Mouse (Mus musculus) forebrain, postnatal 0 days (tissue): ENCODE measurements around the gene Ficd. TPM values are rescaled to one million over a fixed set of nuclear protein-coding genes. Genes with fewer than 3 reads are reported as not detected.

Source experiments
- ATAC-seq: fragments of 200-750 bp; cut with Nextera tagmentation; 2 replicates; pipeline ENCODE4 v1.8.0; 2017; ENCODE audit warnings: mild to moderate bottlenecking, moderate library complexity
- DNase-seq: peaks from one replicate; pipeline ENCODE4 v3.0.0-alpha.2; 2015
- H3K27ac ChIP-seq: fragments of 300-500 bp; sonication (generic); 2 replicates; pipeline ENCODE4 v1.5.1; 2014; ENCODE audit warnings: low read depth, mild to moderate bottlenecking, antibody characterized with exemption, low read length, moderate library complexity, mixed read lengths
- H3K27me3 ChIP-seq: fragments of 300-500 bp; sonication (generic); 2 replicates; pipeline ENCODE4 v1.6.1; 2014; ENCODE audit warnings: mild to moderate bottlenecking, low read length, mixed read lengths; ENCODE audit not compliant: insufficient read depth
- H3K36me3 ChIP-seq: fragments of 300-500 bp; sonication (generic); 2 replicates; pipeline ENCODE4 v1.6.1; 2014; ENCODE audit warnings: mild to moderate bottlenecking, moderate library complexity; ENCODE audit not compliant: insufficient read depth
- H3K4me1 ChIP-seq: fragments of 300-500 bp; sonication (generic); 2 replicates; pipeline ENCODE4 v1.6.1; 2014; ENCODE audit warnings: antibody characterized with exemption; ENCODE audit not compliant: insufficient read depth
- H3K4me2 ChIP-seq: fragments of 300-500 bp; sonication (generic); 2 replicates; pipeline ENCODE4 v1.6.1; 2014; ENCODE audit warnings: low read depth, mild to moderate bottlenecking, moderate library complexity
- H3K4me3 ChIP-seq: fragments of 300-500 bp; sonication (generic); 2 replicates; pipeline ENCODE4 v1.5.1; 2014; ENCODE audit warnings: low read depth, low read length, mixed read lengths
- H3K9ac ChIP-seq: fragments of 300-500 bp; sonication (generic); 2 replicates; pipeline ENCODE4 v1.6.1; 2014; ENCODE audit warnings: mild to moderate bottlenecking
- H3K9me3 ChIP-seq: fragments of 300-500 bp; sonication (generic); 2 replicates; pipeline ENCODE4 v1.6.1; 2016; ENCODE audit warnings: low read length
- CTCF ChIP-seq: sonication (generic); IDR thresholded peaks from 2 replicates; pipeline ENCODE4 v1.5.1; 2016; ENCODE audit warnings: antibody characterized with exemption, control low read depth, low read depth
- WGBS: fragments of 180-500 bp; shearing (Covaris S2); extraction: QIAGEN DNeasy Blood & Tissue Kit; methylation state at CpG from one replicate; pipeline ENCODE4 v1.1.7; 2014; 5-methylcytosine and 5-hydroxymethylcytosine counted together
- polyA plus RNA-seq: library from polyadenylated mRNA; unstranded; fragments of >200 nt; fragmentation: Nextera tagmentation; extraction: Ambion mirVana; gene quantifications from 2 replicates; pipeline ENCODE4 v1.2.1, GENCODE M21; 2015
- total RNA-seq: library from RNA; depleted of rRNA; stranded (reverse); fragments of >200 nt; gene quantifications from 2 replicates; pipeline ENCODE4 v1.2.3, GENCODE M21; 2014

Gene Ficd
- total and polyA plus RNA-seq, 2 experiments from 2014 or later, result 8.0 to 9.2 TPM

GRCm38 (mm10) chr5:113730641-113731121 is 4.9 kb upstream of the Ficd start:
- H3K27me3 ChIP-seq, result no peaks in the 10 kb centered on the region
- WGBS, result 53% methylated on average over 7 of the region's 7 CpGs
- no peak overlapping the region for H3K4me3 ChIP-seq
- DNase-seq, result peak; percentile 51
- H3K9me3 ChIP-seq, result no peaks in the 10 kb centered on the region
- H3K4me2 ChIP-seq, result no peak overlapping the region
- H3K27ac ChIP-seq, result peak overlapping the region; percentile 45
- TF ChIP-seq CTCF, result no peak
- ATAC-seq, result peak; percentile 24; the same call in 1 of the 2 replicates
- no peaks in the 10 kb centered on the region for H3K36me3 ChIP-seq
- no peak overlapping the region for H3K9ac ChIP-seq
- no peaks in the 10 kb centered on the region; the same call in 1 of the 2 replicates for H3K4me1 ChIP-seq

DNA sequence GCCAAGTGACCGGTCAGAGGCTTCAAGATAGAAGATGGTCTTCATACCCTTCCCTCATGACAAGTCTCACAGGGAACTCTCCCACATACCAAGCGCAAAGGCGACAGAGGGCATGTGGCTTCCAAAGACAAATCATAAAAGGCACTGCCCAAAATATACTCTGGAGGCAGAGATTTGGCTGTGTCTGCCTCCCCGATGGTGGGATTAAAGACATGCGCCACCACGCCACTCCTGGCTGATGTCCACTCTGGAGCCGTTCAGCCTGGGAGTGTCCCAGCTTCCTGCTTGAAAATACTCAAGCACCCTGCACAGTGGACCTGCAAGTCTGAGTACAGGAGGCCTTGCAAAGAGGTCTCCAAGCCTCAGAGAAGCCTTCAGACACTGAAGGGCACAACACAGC is 4.4 kb upstream of the Ficd start:
- H3K9ac ChIP-seq, result no peak overlapping the region
- WGBS, result 89% methylated on average over 7 of the region's 7 CpGs
- no peaks in the 10 kb centered on the region; the same call in 1 of the 2 replicates for H3K4me1 ChIP-seq
- no peak for TF ChIP-seq CTCF
- DNase-seq (no peak), ATAC-seq (no peak)
- no peaks in the 10 kb centered on the region for H3K27me3 ChIP-seq
- no peak overlapping the region for H3K4me2 ChIP-seq
- H3K36me3 ChIP-seq, result no peaks in the 10 kb centered on the region
- H3K27ac ChIP-seq, result no peak overlapping the region
- H3K9me3 ChIP-seq, result no peaks in the 10 kb centered on the region
- H3K4me3 ChIP-seq, result no peak overlapping the region

DNA sequence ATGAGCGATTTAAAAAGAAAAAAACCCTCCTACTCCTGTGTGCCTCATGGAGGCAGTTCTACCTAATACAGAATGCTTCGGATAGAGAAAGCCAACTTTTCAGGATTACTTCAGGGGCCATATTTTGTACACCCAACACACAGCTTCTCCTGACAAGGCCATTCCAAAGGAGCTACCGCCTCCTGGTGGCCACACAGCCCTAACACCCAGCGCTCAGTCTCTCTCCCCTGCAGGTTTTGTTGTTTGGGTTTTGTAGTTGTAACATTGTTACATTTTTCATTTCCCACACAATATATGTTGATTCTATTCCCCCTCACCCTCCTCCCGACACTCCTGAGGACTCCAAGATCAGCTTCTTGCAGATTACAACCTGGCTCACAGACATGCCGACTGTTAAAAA is 3.4 kb upstream of the Ficd start:
- Histone ChIP-seq H3K4me3 (no peak overlapping the region), H3K4me2 (no peak overlapping the region), H3K36me3 (no peaks in the 10 kb centered on the region), H3K27ac (no peak overlapping the region), H3K9me3 (no peaks in the 10 kb centered on the region), H3K27me3 (no peaks in the 10 kb centered on the region), H3K9ac (no peak overlapping the region), H3K4me1 (no peaks in the 10 kb centered on the region; the same call in none of the 2 replicates)
- WGBS, result 25% methylated on average over 6 of the region's 6 CpGs
- ATAC-seq (no peak), DNase-seq (peak; percentile 80)
- peak; percentile 88 for TF ChIP-seq CTCF

- H3K36me3 ChIP-seq, result peaks cover 13% of the 10 kb centered on the region
- no peak overlapping the region for H3K9ac ChIP-seq
- no peak overlapping the region for H3K4me3 ChIP-seq
- no peaks in the 10 kb centered on the region; the same call in none of the 2 replicates for H3K4me1 ChIP-seq
- H3K4me2 ChIP-seq, result no peak overlapping the region
- DNase-seq, result no peak
- no peak for ATAC-seq
- H3K27me3 ChIP-seq, result no peaks in the 10 kb centered on the region
- H3K9me3 ChIP-seq, result no peaks in the 10 kb centered on the region
- no peak overlapping the region for H3K27ac ChIP-seq
- no peak for TF ChIP-seq CTCF
- WGBS, result 66% methylated on average over 5 of the region's 5 CpGs
These were observed 1.2 kb upstream of the Ficd start for GRCm38 (mm10) chr5:113734376-113734775.

- WGBS, result 30% methylated on average over 7 of the region's 7 CpGs
- TF ChIP-seq CTCF, result no peak
- H3K4me1 ChIP-seq, result no peaks in the 10 kb centered on the region; the same call in none of the 2 replicates
- peak overlapping the region; percentile 65 for H3K4me3 ChIP-seq
- H3K4me2 ChIP-seq, result peak overlapping the region; percentile 94
- peak overlapping the region; percentile 96 for H3K27ac ChIP-seq
- H3K9ac ChIP-seq, result peak overlapping the region; percentile 75
- ATAC-seq (no peak), DNase-seq (no peak)
- H3K36me3 ChIP-seq, result peaks cover 19% of the 10 kb centered on the region
- no peaks in the 10 kb centered on the region for H3K9me3 ChIP-seq
- no peaks in the 10 kb centered on the region for H3K27me3 ChIP-seq
These were observed 619 bp upstream of the Ficd start for GRCm38 (mm10) chr5:113735023-113735344.

DNA sequence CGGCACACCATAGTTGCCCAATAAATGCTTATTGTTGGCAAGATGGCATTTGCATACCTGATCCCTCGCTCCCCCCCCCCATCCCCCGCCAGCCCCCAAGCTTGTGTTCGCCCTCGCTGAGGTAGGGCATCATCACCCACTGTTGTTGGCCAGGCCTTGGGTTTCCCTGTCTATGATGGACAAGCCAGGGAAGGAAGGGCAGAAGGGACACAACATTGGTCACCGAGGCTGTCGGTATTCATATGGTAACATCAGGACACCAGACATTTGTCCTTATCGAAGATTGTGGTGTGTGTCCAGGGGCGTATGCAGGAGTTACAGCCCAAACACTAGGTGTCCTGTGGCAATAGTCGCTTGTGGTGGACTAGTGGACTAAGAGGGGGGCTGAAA is 505 bp downstream of the Ficd start:
- Histone ChIP-seq H3K9ac (peak overlapping the region; percentile 75), H3K27me3 (no peaks in the 10 kb centered on the region), H3K4me2 (peak overlapping the region; percentile 94), H3K9me3 (no peaks in the 10 kb centered on the region), H3K4me1 (no peaks in the 10 kb centered on the region; the same call in none of the 2 replicates), H3K27ac (peak overlapping the region; percentile 96), H3K36me3 (peaks cover 26% of the 10 kb centered on the region), H3K4me3 (peak overlapping the region; percentile 65)
- TF ChIP-seq CTCF, result no peak; the same call in 1 of the 2 replicates
- no peak for DNase-seq
- 3% methylated on average over 10 of the region's 10 CpGs for WGBS
- peak; percentile 5; the same call in 1 of the 2 replicates for ATAC-seq

DNA sequence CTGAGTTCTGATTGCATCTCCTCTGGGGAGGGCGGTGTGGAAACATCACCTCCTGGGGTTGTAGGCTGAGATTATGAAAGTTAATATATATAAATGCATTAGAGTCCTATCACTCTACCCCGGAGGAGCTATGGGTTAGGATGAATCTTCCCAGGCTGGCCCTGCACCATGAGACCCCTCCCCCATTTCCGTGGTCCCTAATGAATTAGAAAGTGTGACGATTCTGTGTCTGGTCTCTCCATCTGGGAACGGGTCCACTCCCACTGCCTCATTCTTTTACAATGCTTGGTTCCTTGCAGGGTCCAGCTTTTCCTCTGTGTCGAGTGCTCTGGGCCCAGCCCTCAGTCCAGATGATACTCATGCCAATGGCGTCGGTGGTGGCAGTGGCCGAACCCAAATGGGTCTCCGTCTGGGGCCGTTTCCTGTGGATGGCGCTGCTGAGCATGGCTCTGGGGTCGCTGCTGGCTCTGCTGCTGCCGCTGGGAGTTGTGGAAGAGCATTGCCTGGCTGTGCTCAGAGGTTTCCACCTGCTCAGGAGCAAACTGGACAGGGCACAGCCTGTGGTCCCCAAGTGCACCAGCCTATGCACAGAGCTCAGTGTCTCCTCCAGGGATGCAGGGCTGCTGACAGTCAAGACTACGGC is 1.0 kb downstream of the Ficd start:
- H3K27ac ChIP-seq, result no peak overlapping the region
- H3K9ac ChIP-seq, result peak overlapping the region; percentile 75
- peak overlapping the region; percentile 94 for H3K4me2 ChIP-seq
- peak overlapping the region; percentile 65 for H3K4me3 ChIP-seq
- H3K27me3 ChIP-seq, result no peaks in the 10 kb centered on the region
- 40% methylated on average over 15 of the region's 15 CpGs for WGBS
- no peaks in the 10 kb centered on the region for H3K9me3 ChIP-seq
- H3K36me3 ChIP-seq, result peaks cover 30% of the 10 kb centered on the region
- DNase-seq (no peak), ATAC-seq (no peak)
- peak; percentile 30; the same call in 1 of the 2 replicates for TF ChIP-seq CTCF
- no peaks in the 10 kb centered on the region; the same call in none of the 2 replicates for H3K4me1 ChIP-seq
